Mouse (Mus musculus) gastrocnemius, postnatal 4 days (tissue): ENCODE results near the gene Sox12. TPM values are rescaled to one million over a fixed set of nuclear protein-coding genes. Genes with fewer than 3 reads are reported as not detected.

Experiments used
- DNase-seq, 2 experiments: peaks; one replicate each; pipeline ENCODE4 v3.0.0; 2021 to 2022; ENCODE audit warnings: low spot score in 2 of 2, mixed read lengths in 2 of 2
- total RNA-seq, 2 experiments: library from RNA; stranded (reverse); gene quantifications; 2 replicates each; pipeline ENCODE4 v1.2.3; 2021

Gene Sox12
- total RNA-seq, 2 experiments from 2014 or later: 17.6 TPM

DNA sequence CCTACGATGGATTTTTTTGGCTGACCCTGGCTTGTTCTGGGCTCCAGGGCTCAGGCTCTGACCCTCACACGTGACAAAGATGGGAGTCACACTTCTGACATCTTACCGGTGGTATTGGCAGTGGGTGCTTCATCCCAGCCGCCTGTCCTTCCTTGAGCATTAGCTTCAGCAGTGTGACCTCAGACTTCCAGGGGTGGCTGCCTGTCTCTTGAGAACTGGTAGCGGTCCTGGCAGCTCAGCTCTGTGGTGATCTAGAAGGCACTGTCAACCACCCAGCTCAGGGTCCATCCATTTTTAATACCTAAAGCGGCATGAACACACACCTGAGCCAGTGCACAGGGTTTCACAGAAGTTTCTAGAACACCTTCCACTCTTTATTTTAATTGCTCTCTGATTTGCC, 11.9 kb upstream of the Sox12 start:
- no peak for DNase-seq

DNA sequence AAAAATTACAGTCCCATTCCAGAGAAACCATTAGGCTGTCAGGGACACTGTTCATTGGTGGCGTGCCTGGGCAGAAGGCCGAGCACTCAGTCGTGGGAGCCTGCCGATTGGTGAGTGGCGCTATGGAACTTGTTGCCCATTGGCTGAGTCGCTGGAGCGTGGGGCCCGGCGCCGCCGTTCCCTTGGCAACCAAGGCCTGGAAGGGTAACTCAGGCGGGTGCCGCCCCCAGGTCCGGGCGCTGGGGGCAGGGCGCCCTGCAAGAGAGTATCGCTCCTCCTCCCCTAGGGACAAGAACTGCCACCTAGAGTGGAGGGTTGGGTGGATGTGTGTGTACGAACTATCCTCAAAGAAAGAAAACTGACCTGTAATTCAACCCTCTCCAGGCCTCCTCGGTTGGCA, 8.3 kb upstream of the Sox12 start:
- DNase-seq: peak; percentile 88 to 95

DNA sequence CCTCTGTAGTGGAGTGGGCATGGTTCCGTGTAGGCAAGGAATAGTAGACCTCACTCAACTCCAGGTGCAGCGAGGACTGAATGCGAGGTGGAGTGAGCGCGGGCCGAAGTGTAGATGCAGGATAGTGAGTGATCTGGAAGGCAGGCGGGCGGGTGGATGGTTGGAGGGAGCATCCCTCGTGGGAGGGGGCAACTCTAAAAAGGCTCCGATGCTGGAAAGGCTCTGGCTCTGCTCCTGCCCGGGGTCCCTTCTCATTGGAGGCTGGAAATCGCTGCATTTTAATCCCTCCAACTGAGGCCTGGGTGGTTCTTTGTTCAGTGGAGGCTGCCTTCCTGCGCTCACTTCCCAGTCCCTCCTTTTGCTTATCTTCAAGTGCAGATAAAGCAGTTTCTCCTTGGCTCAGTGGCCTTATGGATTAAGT, 1.3 kb upstream of the Sox12 start:
- no peak for DNase-seq

DNA sequence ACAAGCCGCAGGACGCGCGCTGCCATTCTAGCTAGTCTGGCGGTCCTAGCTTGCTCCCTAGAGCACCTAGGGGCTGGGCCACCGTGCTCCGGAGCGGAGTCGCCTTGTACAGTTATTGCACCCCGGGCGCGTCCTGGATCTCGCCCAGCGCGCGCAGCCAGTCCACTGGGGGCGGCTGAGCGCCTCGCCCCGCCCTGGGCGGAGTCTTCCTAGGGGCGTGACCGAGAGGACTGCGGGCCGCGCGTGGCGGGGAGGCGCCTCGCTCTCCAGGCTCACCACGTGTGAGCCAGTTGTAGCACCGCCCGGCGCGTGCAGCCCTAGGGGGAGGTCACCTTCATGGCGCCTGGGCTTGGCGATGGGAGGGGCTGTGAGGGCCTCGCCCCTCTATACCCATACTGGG, 828 bp upstream of the Sox12 start:
- DNase-seq: peak; percentile 92 to 95

DNA sequence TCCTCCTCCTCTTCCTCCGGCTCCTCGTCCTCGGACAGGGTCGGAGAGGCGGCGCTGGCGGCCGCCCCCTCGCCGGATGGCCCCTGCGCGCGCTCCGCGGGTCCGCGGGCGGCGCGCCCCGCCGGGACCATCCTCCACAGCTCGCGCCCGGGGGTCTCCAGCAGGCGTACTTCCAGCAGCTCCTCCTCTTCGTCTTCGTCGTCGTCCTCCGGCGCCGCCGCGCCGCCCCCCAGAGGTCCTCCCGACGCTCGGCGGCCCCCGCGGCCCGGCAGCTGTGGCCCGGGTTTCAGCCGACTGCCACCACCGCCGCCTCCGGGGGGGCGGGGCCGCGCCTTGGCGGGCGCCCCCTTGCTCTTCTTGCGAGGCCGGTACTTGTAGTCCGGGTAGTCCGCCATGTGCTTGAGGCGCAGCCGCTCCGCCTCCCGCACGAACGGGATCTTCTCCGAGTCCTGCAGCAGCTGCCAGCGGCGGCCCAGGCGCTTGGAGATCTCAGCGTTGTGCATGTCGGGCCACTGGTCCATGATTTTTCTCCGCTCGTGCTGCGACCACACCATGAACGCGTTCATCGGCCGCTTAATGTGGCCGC, 766 bp downstream of the Sox12 start:
- DNase-seq: peak; percentile 83 to 88

DNA sequence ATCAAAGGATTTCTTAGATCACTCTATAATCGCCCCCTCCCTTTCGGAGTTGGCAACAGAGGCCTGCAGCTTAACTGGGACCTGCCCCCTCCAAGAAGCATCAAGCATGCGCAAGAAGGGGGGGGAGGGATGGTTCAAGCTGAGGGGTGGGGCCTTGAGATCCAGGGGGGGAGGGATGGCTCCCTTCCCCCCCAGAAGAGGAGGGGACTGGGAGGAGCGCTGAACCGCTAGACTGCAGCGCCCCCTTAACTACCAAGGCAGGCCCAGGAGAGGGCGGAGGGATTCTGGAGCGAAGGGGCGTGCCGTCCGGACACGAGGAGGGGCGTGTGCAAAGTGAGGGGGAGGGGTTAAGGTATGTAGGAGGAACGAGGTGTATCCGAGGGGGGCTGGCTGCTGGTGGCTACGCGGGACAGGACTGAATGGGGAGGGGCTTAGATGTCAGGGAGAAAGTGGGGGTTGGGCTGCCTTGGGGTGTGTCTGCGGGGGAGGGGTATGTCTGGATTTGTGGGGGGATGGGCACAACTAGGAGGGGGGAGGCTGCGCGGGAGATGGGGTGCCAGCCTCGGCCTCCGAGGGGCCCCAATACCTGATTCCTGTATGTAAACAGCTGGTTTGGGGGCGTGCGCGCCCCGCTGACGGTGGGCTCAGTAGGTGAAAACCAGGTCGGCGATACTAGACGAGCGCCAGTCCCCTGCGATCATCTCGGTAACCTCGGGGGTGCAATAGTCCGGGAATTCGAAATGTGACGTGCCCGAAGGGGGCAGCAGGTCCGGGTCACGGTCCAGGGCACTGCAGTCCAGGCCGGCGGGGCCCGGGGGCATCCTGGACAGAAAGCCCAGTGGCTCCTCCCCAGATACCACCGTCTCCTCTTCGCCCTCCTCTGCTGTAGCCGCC, 1.5 kb downstream of the Sox12 start:
- peak; percentile 74 to 88 for DNase-seq

DNA sequence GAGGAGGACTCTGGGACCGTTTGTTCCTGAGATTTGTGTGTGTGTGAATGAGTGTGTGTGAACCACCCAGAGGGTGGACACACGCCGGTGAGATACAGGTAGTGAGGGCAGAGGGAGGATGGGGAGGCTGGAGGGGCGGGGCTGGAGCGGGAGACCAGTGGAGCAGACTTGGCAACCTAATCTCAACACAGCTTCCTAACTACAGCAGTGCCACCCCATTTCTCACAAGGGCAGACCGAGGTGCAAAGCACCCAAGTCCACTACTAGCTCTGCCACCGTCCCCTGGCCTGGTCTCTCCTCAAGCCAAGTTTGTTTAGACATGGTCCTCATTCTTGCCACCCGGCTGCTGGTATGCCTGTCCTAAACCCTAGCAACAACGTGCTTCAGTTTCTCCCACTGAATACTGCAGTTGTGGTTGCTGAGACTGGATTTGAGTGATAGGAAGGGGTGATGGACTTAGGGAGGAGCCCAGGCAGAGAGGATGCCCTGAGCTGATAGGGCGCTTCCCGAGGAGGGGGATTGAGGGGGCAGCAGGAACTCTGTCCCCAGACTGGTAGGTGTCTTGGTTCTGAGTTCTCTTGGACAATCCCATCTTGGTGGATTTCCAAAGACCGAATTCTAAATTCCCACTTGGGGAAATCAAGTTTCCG, 2.5 kb downstream of the Sox12 start:
- no peak for DNase-seq

DNA sequence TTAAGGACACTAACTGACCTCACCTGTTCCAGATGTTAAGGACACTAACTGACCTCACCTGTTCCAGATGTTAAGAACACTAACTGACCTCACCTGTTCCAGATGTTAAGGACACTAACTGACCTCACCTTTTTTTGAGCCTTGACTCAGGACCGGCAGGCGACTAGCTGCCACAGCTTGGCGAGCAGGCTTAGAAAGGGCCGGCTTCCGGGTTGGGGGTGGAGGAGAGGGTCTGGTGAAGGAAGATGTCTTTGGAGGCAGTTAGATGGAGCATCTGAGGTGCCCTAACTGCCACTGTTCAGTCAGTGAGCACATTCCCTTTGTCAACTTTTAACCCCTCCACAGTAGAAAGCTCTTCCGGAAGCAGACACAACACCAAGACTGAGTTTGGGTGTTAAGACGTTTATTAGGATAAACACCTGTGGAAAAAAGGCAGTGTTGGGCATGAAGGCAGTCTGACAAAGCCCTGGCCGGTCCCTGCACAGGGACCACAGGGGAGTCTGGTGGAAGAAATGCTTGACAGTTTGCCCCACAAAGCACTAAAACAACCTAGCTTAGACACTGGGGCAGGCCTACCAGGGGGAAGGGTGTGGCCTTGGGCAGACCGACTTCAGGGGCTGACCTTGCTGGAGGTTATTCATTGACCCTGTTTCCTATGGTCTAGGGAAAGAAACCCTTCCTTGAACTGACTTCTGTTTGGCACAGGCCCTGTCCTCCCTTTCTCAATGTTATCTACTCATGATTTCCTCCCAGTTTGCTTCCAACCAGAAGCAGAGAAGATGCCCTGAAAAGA, 4.4 kb downstream of the Sox12 start:
- no peak for DNase-seq

DNA sequence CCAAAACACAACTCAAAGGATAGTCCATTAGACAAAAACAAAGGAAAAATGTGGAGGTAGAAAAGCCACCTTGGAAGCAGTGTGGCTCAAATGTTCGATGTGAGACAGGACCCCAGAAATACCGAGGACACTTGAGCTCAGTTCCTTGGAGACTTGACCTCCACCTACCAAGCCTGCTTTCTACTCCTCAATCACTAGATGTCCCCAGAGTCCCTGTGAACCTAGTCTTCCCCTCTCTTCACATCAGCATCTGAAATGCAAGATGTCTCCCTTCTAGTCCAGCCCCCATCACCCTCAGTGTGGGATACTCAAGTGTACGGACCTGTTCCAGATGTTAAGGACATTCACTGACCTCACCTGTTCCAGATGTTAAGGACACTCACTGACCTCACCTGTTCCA, 5.1 kb downstream of the Sox12 start:
- DNase-seq: no peak

DNA sequence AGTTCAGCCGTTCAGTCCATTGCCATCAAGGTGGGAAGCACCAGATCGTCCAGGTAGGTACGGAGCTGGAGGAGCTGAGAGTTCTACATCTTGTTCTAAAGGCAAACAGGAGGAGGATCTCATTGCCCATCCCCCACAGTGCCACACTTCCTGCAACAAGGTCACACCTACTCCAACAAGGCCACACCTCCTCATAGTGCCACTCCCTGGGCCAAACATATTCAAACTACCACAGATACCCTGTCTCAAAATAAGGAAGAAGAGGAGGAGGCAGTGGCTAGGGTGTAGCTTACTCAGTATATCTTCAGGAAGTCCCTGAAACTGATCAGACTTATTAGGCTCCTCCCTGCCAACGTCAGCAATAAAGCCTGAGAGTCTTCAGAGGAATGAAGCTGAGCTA, 13.7 kb downstream of the Sox12 start:
- no peak for DNase-seq

DNA sequence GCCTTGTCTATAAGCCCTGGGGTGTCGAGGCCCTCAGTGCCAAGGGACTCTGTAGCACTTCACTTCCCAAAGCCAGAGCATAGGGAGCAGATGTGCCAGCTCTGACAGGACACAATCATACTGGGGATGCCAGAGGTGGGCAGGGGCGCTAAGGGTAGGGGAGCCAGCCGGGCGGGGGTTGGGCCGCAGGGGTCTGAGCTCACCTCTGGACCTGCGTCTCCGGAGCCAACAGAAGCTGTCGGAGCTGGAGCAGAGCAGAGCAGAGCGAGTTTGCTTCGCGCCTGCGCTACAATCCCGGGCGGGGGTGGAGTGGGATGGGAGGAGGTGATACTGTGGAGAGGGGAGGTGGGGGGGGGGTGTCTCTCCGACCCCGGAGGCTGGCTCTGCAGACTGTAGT, 21.5 kb downstream of the Sox12 start, which contains the start of gene Nrsn2:
Gene Nrsn2, minus strand, starts transcription at position 294 of the 397 bp plus-strand sequence.
- no peak for DNase-seq

DNA sequence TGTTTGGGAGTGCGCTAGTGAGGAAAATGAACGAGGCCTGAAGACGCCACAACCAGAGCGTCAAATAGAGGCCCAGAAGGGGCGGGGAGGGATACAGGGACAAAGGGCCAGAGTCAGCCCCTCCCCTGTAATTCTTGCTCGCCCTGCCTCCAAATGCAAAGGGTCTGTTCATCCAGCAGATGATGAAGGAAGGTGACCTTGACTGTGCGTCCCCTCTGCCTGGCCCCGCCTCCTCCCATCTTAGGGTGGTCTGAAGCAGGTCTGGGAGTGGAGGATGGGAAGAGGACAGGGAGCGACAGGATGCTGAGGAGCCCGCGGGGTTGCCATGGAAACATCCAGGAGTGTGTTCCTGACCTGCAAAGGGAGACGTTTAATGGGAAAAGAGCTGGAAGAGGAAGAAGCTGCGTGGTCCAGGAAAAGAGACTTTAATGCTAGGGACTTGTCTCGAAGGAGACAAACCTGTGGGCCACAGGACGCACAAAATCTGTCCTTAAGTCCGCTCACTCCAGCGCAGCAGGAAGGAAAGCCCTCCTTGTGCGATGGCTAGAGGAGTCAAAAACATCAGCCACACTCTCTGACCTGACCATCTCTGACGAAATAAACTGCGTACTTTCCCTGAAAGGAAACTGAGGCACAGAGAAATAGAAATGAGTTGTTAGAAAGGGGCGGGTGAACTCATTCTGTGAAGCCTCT, 22.1 kb downstream of the Sox12 start:
- no peak for DNase-seq

DNA sequence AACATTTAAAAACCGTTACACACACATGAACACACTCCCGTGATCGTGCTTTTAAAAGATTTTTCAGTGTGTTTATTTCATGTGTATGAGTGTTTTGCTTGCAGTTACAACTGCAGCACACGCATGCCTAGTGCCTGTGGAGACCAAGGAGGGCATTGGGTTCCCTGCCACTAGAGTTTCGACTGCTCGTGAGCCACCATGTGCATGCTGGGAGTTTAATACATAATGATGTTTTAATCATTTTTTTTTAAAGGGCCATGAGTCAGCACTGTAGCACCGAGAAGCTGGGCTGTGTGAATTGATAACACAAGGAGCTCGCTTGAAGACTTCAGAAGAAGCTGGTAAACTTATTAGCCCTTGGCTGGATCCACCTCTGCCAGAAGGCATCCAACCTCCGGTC, 24.3 kb downstream of the Sox12 start:
- no peak for DNase-seq

DNA sequence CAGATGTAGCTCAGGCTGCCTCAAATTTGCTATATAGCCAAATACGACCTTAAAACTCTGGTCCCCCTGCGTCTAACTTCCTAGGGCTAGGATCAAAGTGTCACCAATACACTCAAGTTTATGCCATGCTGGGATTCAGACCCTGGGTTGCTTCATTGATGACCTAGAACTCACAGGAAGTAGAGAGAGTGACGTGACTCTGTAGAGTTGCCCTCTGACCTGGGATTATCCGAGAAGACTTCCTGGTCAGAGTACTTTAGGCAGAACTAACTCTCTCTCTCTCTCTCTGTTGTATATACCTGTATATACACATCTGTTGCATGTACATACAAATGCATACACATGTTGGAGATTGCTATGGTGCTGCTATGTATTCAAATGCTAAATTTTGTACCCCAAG, 25.2 kb downstream of the Sox12 start:
- DNase-seq: no peak

DNA sequence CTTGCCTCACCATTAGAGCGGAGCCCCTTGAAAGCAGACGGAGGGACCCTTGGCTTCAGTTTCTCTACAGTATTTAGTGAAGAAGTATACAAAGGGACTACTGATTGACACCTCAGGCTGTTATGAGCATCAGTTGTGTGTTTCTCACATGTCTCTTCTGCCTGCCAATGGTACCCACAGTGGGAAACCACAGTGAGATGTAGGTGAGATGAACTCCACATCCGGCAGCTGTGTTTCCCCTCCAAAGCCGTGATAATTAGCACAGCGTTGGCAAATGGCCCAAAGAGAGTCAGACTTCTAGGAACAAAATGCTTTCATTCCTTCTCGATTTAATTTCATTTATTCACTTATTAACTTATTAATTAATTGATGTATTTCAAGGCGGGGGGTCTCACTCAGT, 25.8 kb downstream of the Sox12 start:
- DNase-seq: no peak

DNA sequence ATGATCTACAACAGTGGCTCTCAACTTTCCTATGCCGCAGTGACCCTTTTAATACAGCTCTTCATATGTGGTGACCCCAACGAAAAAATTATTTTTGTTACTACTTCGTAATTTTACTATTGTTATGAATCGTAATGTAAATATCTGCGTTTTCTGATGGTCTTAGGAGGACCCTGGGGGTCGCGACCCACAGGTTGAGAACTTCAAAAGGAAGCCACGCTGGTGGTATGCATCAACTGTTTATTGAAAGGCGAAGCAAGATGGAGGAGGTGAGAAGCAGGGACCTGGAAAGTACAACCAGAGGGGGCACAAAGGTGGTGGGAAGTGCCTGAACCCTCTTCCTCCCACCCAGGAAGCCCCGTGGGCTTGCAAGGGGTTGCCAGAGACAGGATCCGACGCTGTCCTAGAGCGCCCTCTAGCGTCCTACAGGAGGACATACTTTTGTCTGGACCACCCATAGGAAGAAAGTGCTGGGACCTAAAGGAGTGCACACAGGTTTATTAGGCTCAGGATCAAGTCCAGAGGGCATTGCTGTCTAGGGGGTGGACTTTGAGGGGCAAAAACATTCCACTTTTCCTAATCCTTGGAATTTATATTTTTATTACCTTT, 29.2 kb downstream of the Sox12 start:
- peak in 1 of 2 experiments; percentile 48 for DNase-seq

DNA sequence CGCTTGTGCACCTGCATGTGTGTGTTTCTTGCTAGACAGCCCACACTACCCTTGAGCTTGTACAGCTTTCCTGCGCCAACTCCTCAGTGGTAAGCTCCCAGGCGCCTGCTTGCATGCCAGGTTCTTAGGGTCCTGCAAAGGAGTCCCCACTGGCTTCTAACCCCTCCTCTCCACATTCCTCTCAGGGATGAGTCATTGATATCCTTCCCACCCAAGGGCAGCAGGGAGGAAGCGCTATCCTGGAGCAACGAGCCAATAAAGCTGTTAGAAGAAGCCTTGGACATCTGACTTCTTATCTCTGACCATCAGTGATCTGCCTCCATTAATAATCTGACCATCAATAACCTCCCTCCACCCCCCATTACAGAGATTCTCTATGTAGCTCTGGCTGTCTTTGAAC, 29.9 kb downstream of the Sox12 start:
- no peak for DNase-seq

DNA sequence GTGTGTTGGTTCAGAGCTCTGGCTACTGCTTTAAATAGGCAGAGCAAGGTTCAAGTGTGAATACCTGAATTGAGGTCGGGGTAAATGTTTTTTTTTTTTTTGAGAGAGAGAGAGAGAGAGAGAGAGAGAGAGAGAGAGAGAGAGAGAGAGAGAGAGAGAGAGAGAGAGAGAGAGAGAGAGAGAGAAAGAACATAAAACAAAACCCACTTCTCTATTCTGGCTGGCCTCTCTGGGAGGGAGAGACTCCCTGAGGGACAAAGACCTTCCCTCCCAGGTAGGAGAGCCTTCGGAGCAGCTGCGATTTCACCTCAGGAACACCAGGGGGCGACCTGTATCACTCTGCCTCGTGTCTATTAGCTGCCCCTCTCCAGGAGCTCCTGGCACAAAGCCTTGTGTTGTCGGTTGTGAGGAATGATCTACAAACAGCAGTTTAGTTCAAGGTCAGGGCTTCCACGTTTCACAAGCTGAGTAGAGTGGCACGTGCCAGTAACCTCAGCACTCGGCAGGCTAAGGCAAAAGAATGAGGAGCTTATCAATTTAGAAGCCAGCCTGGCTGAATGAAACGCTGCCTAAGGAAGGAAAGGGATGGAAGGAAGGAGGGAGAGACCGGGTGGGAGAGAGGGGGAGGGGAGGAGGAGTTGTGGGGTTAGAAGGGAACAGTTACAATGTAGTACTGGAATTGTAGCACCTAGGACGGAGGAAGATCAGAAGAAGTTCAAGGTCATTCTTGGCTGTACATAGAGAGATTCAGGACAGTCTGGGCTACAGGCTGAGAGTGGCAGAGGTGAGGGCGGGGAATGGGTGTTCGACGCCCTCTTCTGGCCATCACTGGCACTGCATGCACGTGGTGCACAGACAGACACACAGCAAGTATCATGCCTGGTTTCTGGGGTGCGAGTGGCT, 34.4 kb downstream of the Sox12 start:
- peak in 1 of 2 experiments; percentile 65 for DNase-seq

DNA sequence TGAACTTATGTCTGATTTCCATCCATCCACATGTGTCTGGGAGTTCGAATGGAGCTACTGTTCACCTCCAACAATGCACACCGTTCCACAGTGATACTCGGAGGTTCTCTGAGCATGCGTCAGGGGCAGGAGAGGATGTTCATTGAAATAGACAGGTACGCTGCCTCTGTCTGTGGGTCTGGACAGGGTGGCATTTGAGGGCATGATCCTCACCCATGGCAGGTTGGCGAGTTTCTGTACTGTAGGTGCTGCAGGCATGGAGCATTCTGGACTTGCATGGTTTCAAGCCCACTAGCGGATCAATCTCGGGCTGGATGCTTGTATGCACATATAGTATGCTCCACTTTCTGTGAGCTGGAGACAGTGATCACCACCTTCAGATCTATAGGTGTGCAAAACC, 36.7 kb downstream of the Sox12 start:
- DNase-seq: no peak
